Mouse (Mus musculus): ENCODE measurements around the gene Mlh1.

Gene Mlh1

GRCm38 (mm10) chr9:111271434-111272160 lies at the start of gene Mlh1, which contains the start of gene Epm2aip1:
TSS of gene Mlh1 (minus strand) at chr9:111271791.
TSS of gene Epm2aip1 (plus strand) at chr9:111271929.
- in situ Hi-C loops (cut with MboI): no loop called here

- in situ Hi-C loops (cut with MboI): no loop called here
These were observed 49.3 kb upstream of the Mlh1 start for GRCm38 (mm10) chr9:111320912-111321311.

- in situ Hi-C loops (cut with MboI): no loop called here
These were observed 42.6 kb upstream of the Mlh1 start for GRCm38 (mm10) chr9:111314219-111314618.

- in situ Hi-C loops (cut with MboI): no loop called here
These were observed 42.2 kb upstream of the Mlh1 start for GRCm38 (mm10) chr9:111313793-111314192.

- in situ Hi-C loops (cut with MboI): no loop called here
These were observed 41.7 kb upstream of the Mlh1 start for GRCm38 (mm10) chr9:111313299-111313698.

- in situ Hi-C loops (cut with MboI): no loop called here
These were observed 41.0 kb upstream of the Mlh1 start for GRCm38 (mm10) chr9:111312442-111313141.

GRCm38 (mm10) chr9:111311843-111312441 lies 40.4 kb upstream of the Mlh1 start:
- in situ Hi-C loops (cut with MboI): no loop called here

GRCm38 (mm10) chr9:111311031-111311842 lies 39.6 kb upstream of the Mlh1 start, which contains the start of gene Trank1:
TSS of gene Trank1 (plus strand) at chr9:111311739.
- in situ Hi-C loops (cut with MboI): no loop called here

- in situ Hi-C loops (cut with MboI): no loop called here
These were observed 34.6 kb upstream of the Mlh1 start for GRCm38 (mm10) chr9:111306142-111306541.

GRCm38 (mm10) chr9:111304036-111304435 lies 32.4 kb upstream of the Mlh1 start:
- in situ Hi-C loops (cut with MboI): no loop called here

GRCm38 (mm10) chr9:111302196-111302831 lies 30.7 kb upstream of the Mlh1 start:
- in situ Hi-C loops (cut with MboI): no loop called here

- in situ Hi-C loops (cut with MboI): no loop called here
These were observed 27.0 kb upstream of the Mlh1 start for GRCm38 (mm10) chr9:111298606-111299005.

GRCm38 (mm10) chr9:111296433-111296832 lies 24.8 kb upstream of the Mlh1 start:
- in situ Hi-C loops (cut with MboI): no loop called here

- in situ Hi-C loops (cut with MboI): no loop called here
These were observed 23.7 kb upstream of the Mlh1 start for GRCm38 (mm10) chr9:111295323-111295722.

- in situ Hi-C loops (cut with MboI): no loop called here
These were observed 23.3 kb upstream of the Mlh1 start for GRCm38 (mm10) chr9:111294911-111295310.

- in situ Hi-C loops (cut with MboI): no loop called here
These were observed 21.6 kb upstream of the Mlh1 start for GRCm38 (mm10) chr9:111293234-111293633.

- in situ Hi-C loops (cut with MboI): no loop called here
These were observed 19.0 kb upstream of the Mlh1 start for GRCm38 (mm10) chr9:111290539-111291100.

- in situ Hi-C loops (cut with MboI): no loop called here
These were observed 18.3 kb upstream of the Mlh1 start for GRCm38 (mm10) chr9:111289832-111290339.

GRCm38 (mm10) chr9:111289294-111289831 lies 17.8 kb upstream of the Mlh1 start:
- in situ Hi-C loops (cut with MboI): no loop called here

- in situ Hi-C loops (cut with MboI): no loop called here
These were observed 16.4 kb upstream of the Mlh1 start for GRCm38 (mm10) chr9:111287956-111288355.

GRCm38 (mm10) chr9:111286468-111286867 lies 14.9 kb upstream of the Mlh1 start:
- in situ Hi-C loops (cut with MboI): no loop called here

Data from mature B cell (primary cell).